Mouse (Mus musculus) lung, adult 2 months (tissue): ENCODE measurements at regions not wholly inside any gene's neighbourhood (a gene's known extent, or its start where the extent isn't known, plus 50 kb on each side); places are given as distances from the start of the nearest gene placed in this dataset.

ENCODE experiments used
- CTCF ChIP-seq: fragments of 200-500 bp; IDR thresholded peaks from 2 replicates; pipeline ENCODE4 v1.5.1; 2011; ENCODE audit warnings: mild to moderate bottlenecking, low read length, control low read depth; ENCODE audit not compliant: insufficient read depth
- POLR2A ChIP-seq: fragments of 200-500 bp; IDR thresholded peaks from 2 replicates; pipeline ENCODE4 v1.6.1; 2011; ENCODE audit warnings: low read depth, mild to moderate bottlenecking, control low read depth, low read length, borderline replicate concordance; ENCODE audit errors: extremely low read depth

DNA sequence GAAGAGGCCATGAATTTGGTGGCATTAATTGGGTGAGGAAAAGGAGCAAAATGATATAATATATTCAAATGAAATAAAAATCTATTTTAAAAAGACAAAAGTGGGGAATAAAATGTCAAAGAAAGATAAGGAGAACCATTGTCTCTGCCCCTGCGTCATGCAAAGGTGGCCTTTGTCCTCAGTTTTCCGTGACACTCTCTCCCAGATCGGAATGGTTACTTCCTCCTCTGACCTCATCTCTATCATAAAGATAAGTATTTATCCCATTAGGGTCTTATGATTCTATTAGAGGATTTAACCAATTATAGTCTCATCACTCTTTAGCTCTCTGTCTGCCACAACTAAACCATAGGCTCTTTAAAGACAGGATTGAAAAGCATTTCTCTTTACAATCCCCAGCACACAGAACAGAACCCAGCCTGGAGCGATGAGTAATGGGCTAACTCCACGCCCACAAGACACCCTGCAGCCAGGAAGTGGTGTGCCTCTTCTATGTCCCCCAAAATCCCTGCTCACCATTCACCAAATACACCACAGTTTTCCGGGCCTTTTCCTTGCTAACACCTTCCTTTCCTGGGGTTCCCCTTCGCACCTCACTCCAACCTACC lies 240.6 kb downstream of the Mycn start:
- TF ChIP-seq CTCF (no peak), POLR2A (no peak)
